Mouse (Mus musculus) neutrophil, adult 65 days (primary cell): ENCODE data around the gene Cnppd1. TPM values are rescaled to one million over a fixed set of nuclear protein-coding genes. Genes with fewer than 3 reads are reported as not detected.

Experiments
- total RNA-seq: library from RNA; stranded (reverse); gene quantifications from 2 replicates; pipeline ENCODE4 v1.2.4, GENCODE M21; 2023

Gene Cnppd1
- total RNA-seq: 93.3 and 112 TPM in 2 replicates

DNA sequence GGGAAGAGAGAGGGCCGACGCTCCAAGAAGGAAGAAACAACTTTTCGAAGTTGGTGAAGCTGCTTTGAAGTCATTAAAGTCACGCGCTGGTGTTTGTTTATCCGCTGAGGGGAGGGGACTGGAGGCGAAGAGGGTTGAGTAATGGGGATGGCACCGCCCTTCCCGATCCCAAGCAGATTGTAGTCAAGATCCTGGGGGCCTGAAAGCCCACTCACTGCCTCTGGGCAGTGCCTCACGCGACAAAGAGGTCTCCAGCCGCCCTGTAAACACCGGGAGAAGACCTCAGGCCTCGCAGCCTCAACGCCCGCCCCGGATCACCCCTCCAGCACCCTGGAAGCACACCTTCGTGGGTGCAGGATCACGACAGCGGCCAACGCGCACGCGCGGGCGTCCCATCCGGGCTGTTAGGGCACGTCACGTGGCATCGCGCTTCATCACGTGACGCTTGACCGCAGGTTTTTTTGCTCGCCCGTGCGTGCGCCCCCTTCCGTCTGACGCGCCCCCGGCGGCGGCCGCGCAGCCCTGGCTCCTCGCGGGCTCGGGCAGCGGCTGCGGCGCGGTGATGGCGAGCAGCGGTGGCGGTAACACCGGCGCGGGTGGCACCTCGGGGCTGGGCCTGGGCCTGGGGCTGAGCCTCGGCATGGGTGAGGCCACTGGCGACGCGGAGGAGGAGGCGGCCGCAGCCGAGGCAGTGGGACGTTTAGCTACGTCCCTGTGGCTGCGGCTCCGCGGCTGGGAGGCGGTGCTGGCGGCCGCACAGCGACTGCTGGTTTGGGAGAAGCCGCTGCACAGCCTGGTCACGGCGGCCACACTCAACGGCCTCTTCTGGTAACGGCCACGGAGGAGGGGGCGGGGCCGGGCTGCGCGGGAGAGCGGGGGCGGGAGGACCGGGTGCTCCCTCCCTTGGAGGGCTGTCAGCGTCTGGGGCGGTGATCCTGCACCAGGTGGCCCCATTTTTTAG, at the start of gene Cnppd1, which contains the start of gene Retreg2:
Gene Cnppd1 (minus strand): TSS at position 411 of the 961 bp plus-strand sequence.
Gene Retreg2 (plus strand): TSS at position 478 of the 961 bp plus-strand sequence.

DNA sequence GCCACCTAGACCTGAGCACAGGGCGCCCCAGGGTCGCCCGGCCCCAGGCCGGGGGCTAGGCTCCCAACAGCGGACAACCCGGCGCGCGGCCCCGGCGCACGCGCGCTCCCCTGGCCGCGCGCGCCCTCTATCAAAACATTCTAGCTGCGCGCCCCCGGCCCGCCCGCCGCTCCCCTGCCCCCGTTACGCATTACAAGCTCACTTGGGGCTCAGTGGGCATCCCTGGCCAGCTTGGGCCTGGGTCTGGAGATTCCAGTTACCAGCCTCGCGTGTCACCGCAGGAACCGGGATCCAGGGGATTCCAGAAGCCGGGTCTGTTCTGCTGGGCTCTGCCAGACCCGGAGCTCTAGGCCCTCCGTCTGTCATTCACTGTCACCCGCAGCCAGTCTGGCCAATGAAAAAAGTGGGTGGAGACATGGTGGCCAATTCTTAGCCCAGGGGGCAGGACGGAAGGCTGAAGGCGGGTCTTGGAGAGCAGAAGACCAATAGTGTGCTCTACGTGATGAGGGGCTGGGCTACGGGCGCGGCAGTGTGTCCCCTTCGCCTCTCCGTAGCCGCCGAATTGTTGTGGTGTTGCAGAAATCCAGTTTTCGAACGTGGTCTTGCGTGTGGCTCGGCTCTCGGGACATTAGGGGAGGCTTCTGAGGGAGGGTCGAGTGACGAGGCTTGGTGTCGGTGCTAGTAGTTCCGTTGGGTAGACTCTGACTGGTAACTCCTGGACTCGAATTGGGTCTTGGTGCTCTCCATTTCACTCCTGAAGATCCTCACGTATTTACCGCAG, 49.3 kb upstream of the Cnppd1 start, which contains the start of the genes Ankzf1 and Atg9a:
Gene Ankzf1 (plus strand): TSS at position 530 of the 781 bp plus-strand sequence.
Gene Atg9a (minus strand): TSS at position 575 of the 781 bp plus-strand sequence.

DNA sequence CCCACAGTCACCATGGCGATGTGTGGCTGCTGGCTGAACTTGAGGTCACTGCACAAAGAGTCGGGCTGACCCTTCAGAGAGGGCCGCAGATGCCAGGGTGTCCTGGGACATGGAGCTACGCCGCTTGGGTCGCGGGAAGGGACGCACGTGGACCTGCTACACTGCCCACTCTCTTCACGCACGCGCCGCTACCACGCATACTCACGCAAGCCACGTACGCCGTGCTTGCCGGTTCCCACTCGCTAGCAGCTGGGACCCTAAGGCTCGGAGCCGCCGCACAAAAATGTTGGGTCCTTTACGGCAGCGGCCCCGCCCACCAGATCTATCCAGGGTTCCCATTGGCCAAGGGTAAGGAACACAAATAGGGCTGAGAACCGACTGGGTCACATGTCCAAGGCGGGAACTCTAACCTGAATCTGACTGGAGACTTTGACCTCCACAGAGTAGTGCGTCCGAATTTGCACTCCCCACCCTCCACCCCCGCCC, 37.6 kb upstream of the Cnppd1 start, which contains the start of gene Abcb6:
Gene Abcb6 (minus strand): TSS at position 288 of the 486 bp plus-strand sequence.

GRCm38 (mm10) chr1:75168472-75169464, 26.3 kb upstream of the Cnppd1 start, which contains the start of gene Zfand2b:
Zfand2b (plus strand) TSS chr1:75168646.

DNA sequence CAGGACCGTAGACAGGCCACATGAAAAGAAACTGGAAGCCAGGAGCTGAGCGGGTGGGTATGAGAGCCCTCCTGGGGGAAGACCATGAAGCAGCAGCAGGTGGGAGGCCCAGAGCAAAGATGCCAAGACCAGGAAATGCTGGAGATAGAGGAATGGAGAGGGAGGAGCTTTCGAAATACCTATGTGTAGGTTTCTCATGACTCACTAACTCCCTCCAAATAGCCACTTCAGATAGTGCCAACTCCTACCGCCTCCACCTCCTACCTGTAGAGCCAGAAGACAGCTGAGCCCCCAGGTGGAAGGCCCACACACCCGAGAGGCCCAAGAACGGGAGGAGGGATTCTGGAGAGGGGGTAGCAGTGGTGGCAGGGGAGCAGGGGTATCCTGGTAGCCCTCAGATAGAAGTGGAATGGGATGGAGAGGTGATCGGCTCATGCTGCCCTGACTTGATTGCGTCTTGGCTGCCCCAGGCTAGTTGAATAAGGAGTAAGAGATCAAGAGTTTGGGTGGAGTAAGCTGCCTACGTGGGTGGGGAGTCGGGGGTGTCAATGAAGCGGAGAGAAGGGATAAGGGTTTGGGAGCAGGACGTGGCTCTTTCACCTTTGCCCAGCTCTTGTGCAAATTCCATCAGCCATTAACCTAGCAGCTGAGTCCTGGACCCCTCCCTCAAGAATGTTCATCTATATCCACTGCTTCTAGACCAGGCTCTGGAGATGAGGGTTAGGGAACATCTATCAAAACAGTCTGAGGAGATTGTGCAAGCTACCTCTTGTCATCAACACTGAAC, 8.9 kb downstream of the Cnppd1 start, which contains the start of gene Slc23a3:
Gene Slc23a3 (minus strand): TSS at position 470 of the 787 bp plus-strand sequence.

DNA sequence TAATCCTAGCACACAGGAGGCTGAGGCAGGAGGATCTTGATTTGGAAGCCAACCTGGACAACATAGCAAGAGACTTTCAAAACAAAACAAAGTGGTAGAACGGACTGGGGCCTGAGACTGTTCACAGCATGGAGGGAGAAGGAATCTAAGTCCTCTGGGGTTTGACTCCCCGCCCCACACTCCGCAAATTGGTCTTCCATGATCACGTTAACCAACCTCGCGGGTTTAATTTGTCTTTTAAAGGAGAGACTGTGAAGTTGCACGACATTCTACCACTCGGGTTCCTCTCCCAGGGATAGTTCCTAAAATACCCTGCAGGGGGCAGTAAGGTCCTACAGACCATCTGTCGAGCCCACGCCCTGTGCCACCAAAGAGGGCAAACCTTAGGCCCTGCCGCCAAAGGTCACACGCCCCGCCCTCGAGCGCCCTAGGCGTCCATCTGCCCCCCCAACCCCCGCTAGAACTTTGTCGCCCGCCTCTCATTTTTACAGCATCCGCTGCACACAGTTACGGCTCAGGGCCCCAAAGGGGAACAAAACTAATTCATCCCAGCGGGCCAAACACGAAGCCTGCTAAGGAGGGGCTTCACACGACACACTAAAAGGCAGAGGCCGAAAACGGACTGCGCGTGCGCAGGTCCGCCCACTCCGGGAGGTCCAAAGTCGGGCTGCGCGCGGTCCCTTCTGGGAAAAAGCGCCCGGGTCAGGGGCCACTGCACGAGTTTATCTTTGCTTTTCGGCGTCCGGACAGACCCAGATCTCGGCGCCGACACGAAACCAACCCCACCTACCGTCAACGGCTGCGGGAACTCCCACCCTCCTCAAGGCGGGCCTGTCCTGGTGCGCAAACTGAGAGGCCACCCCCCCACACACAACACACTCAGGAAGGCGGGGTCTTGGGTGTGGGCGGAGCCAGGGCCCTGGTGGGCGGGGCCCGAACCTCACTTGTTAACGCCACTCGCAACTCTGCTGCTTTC, 17.9 kb downstream of the Cnppd1 start, which contains the start of gene Nhej1:
Gene Nhej1 (minus strand): TSS at position 855 of the 976 bp plus-strand sequence.

Other genes starting within 250 kb of the Cnppd1 start
- gene Cryba2, start 249.6 kb downstream of the Cnppd1 start, total RNA-seq: not detected in 2 replicates
- gene Cfap65, start 207.1 kb downstream of the Cnppd1 start, total RNA-seq: 0.22 TPM in 1 of 2 replicates, not detected in the other
- 0.48 and 0.95 TPM in 2 replicates for gene Ihh, start 191.0 kb downstream of the Cnppd1 start, total RNA-seq
- gene Nhej1, start 17.5 kb downstream of the Cnppd1 start, total RNA-seq: 7.6 and 8.1 TPM in 2 replicates
- 0.66 and 1.6 TPM in 2 replicates for gene Slc23a3, start 8.8 kb downstream of the Cnppd1 start, total RNA-seq
- 56.2 and 75.7 TPM in 2 replicates for gene Retreg2, start 67 bp upstream of the Cnppd1 start, total RNA-seq
- gene Zfand2b, start 25.9 kb upstream of the Cnppd1 start, total RNA-seq: 49.3 and 60.3 TPM in 2 replicates
- gene Abcb6, start 37.7 kb upstream of the Cnppd1 start, total RNA-seq: 3.5 and 3.7 TPM in 2 replicates
- gene Ankzf1, start 49.4 kb upstream of the Cnppd1 start, total RNA-seq: 13.6 and 14.8 TPM in 2 replicates
- gene Atg9a, start 49.5 kb upstream of the Cnppd1 start, total RNA-seq: 83.0 and 94.0 TPM in 2 replicates
- gene Glb1l, start 68.1 kb upstream of the Cnppd1 start, total RNA-seq: 15.8 and 23.2 TPM in 2 replicates
- 115 and 135 TPM in 2 replicates for gene Stk16, start 68.1 kb upstream of the Cnppd1 start, total RNA-seq
- gene Tuba4a, start 77.2 kb upstream of the Cnppd1 start, total RNA-seq: 402 and 434 TPM in 2 replicates
- not detected in 2 replicates for gene A630095N17Rik, start 89.4 kb upstream of the Cnppd1 start, total RNA-seq
- 8.1 and 8.6 TPM in 2 replicates for gene Dnajb2, start 93.7 kb upstream of the Cnppd1 start, total RNA-seq
- not detected in 2 replicates for gene Ptprn, start 121.8 kb upstream of the Cnppd1 start, total RNA-seq
- gene Resp18, start 135.7 kb upstream of the Cnppd1 start, total RNA-seq: not detected in 2 replicates
- 22.2 and 23.2 TPM in 2 replicates for gene Dnpep, start 175.3 kb upstream of the Cnppd1 start, total RNA-seq
- not detected in 2 replicates for gene Des, start 217.6 kb upstream of the Cnppd1 start, total RNA-seq
- 0.54 TPM in 1 of 2 replicates, not detected in the other for gene Speg, start 232.6 kb upstream of the Cnppd1 start, total RNA-seq